Mouse (Mus musculus) embryonic facial prominence, embryonic 12.5 days (tissue): ENCODE measurements around the gene Large2. TPM values are rescaled to one million over a fixed set of nuclear protein-coding genes. Genes with fewer than 3 reads are reported as not detected.

Source experiments
- ATAC-seq: fragments of 200-750 bp; cut with Nextera tagmentation; 2 replicates; pipeline ENCODE4 v1.8.0; 2017; ENCODE audit not compliant: insufficient number of reproducible peaks, insufficient read depth, low FRiP score, low TSS enrichment
- H3K27ac ChIP-seq: fragments of 300-500 bp; sonication (generic); 2 replicates; pipeline ENCODE4 v1.5.1; 2016; ENCODE audit warnings: mild to moderate bottlenecking
- H3K27me3 ChIP-seq: fragments of 300-500 bp; sonication (generic); 2 replicates; pipeline ENCODE4 v1.6.1; 2016; ENCODE audit warnings: mild to moderate bottlenecking, moderate library complexity
- H3K36me3 ChIP-seq: fragments of 300-500 bp; sonication (generic); 2 replicates; pipeline ENCODE4 v1.6.1; 2016; ENCODE audit warnings: mild to moderate bottlenecking
- H3K4me1 ChIP-seq: fragments of 300-500 bp; sonication (generic); 2 replicates; pipeline ENCODE4 v1.6.1; 2016
- H3K4me2 ChIP-seq: fragments of 300-500 bp; sonication (generic); replicated peaks from 2 replicates; pipeline ENCODE4 v1.6.1; 2016; ENCODE audit warnings: mild to moderate bottlenecking, moderate library complexity
- H3K4me3 ChIP-seq: fragments of 300-500 bp; sonication (generic); 2 replicates; pipeline ENCODE4 v1.5.1; 2016; ENCODE audit warnings: mild to moderate bottlenecking
- H3K9ac ChIP-seq: fragments of 300-500 bp; sonication (generic); 2 replicates; pipeline ENCODE4 v1.6.1; 2016; ENCODE audit warnings: mild to moderate bottlenecking, moderate library complexity
- H3K9me3 ChIP-seq: fragments of 300-500 bp; sonication (generic); 2 replicates; pipeline ENCODE4 v1.6.1; 2016; ENCODE audit warnings: mild to moderate bottlenecking, moderate library complexity
- WGBS: fragments of 180-500 bp; shearing (Covaris S2); methylation state at CpG from one replicate; pipeline ENCODE4 v1.1.7; 2016; 5-methylcytosine and 5-hydroxymethylcytosine counted together
- polyA plus RNA-seq: library from polyadenylated mRNA; unstranded; fragments of >200 nt; fragmentation: Nextera tagmentation; extraction: Ambion mirVana; gene quantifications from 2 replicates; pipeline ENCODE4 v1.2.1, GENCODE M21; 2016

The Large2 gene
- polyA plus RNA-seq, 1 experiment from 2014 or later = 10.5 TPM

- peak overlapping the region; percentile 92 for H3K4me2 ChIP-seq
- H3K36me3 ChIP-seq = peaks cover 30% of the 10 kb centered on the region
- no peaks in the 10 kb centered on the region for H3K9me3 ChIP-seq
- WGBS = 5% methylated on average over 10 of the region's 10 CpGs
- peak overlapping the region; percentile 71 for H3K4me3 ChIP-seq
- peak overlapping the region; percentile 70; the same call in 1 of the 2 replicates for H3K9ac ChIP-seq
- H3K4me1 ChIP-seq = peaks cover 53% of the 10 kb centered on the region
- H3K27ac ChIP-seq = peak overlapping the region; percentile 74
- no peaks in the 10 kb centered on the region for H3K27me3 ChIP-seq
- no peak for ATAC-seq
Observed at GRCm38 (mm10) chr2:92389645-92390044, 15.0 kb upstream of the Large2 start.

- Histone ChIP-seq H3K4me1 (peaks cover 53% of the 10 kb centered on the region), H3K27ac (peak overlapping the region; percentile 74), H3K9ac (peak overlapping the region; percentile 70), H3K36me3 (peaks cover 36% of the 10 kb centered on the region), H3K9me3 (no peaks in the 10 kb centered on the region), H3K4me2 (peak overlapping the region; percentile 92), H3K4me3 (peak overlapping the region; percentile 71), H3K27me3 (no peaks in the 10 kb centered on the region)
- WGBS = under 1% methylated on average over 62 of the region's 62 CpGs
- ATAC-seq = peak; percentile 93
Observed at GRCm38 (mm10) chr2:92388891-92389641, 14.4 kb upstream of the Large2 start.

- H3K9ac ChIP-seq = peak overlapping the region; percentile 70
- no peaks in the 10 kb centered on the region for H3K9me3 ChIP-seq
- H3K4me3 ChIP-seq = peak overlapping the region; percentile 71
- H3K27me3 ChIP-seq = no peaks in the 10 kb centered on the region
- 60% methylated on average over 3 of the region's 3 CpGs for WGBS
- H3K36me3 ChIP-seq = peaks cover 44% of the 10 kb centered on the region
- H3K4me2 ChIP-seq = peak overlapping the region; percentile 92
- H3K27ac ChIP-seq = no peak overlapping the region
- no peak for ATAC-seq
- H3K4me1 ChIP-seq = peaks cover 48% of the 10 kb centered on the region
Observed at GRCm38 (mm10) chr2:92388081-92388517, 13.4 kb upstream of the Large2 start.

DNA sequence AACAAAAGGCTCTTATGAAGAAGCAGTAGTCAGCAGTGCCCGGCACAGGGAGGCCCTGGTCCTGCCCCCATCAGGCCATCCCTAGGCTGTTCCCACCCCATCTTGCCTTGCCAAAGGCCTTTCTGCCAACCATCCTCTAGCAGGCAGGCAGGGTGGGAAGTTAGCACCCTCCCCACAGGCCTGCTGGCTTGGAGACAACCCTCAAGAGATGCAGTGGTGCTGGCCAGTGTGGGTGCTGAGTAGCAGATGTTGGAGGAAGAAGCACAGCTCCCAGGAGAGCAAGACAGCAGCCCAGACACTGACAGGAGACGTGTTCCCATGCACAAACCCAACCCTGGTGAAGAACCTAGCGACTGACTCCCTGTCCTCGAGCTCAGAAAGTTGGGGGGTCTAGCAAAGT, 13.0 kb upstream of the Large2 start:
- H3K4me2 ChIP-seq = peak overlapping the region; percentile 92
- peak overlapping the region; percentile 70 for H3K9ac ChIP-seq
- 0 out of 2 replicates have a peak overlapping the region, but pooled peaks have one; percentile 71 for H3K4me3 ChIP-seq
- no peaks in the 10 kb centered on the region for H3K9me3 ChIP-seq
- peaks cover 49% of the 10 kb centered on the region for H3K36me3 ChIP-seq
- H3K27ac ChIP-seq = no peak overlapping the region
- ATAC-seq = no peak
- H3K27me3 ChIP-seq = no peaks in the 10 kb centered on the region
- WGBS = 72% methylated on average over 4 of the region's 4 CpGs
- H3K4me1 ChIP-seq = peaks cover 44% of the 10 kb centered on the region

- Histone ChIP-seq H3K9me3 (no peaks in the 10 kb centered on the region), H3K4me2 (no peak overlapping the region), H3K9ac (no peak overlapping the region), H3K27me3 (no peaks in the 10 kb centered on the region), H3K27ac (no peak overlapping the region), H3K4me1 (peaks cover 37% of the 10 kb centered on the region), H3K4me3 (no peak overlapping the region), H3K36me3 (peaks cover 55% of the 10 kb centered on the region)
- ATAC-seq = no peak
- WGBS = 91% methylated on average over 30 of the region's 30 CpGs
Observed at GRCm38 (mm10) chr2:92386821-92387570, 12.3 kb upstream of the Large2 start.

- Histone ChIP-seq H3K27me3 (no peaks in the 10 kb centered on the region), H3K9ac (no peak overlapping the region), H3K27ac (no peak overlapping the region), H3K4me1 (peaks cover 22% of the 10 kb centered on the region), H3K36me3 (peaks cover 70% of the 10 kb centered on the region), H3K4me3 (no peak overlapping the region), H3K4me2 (no peak overlapping the region), H3K9me3 (no peaks in the 10 kb centered on the region)
- 80% methylated on average over 22 of the region's 22 CpGs for WGBS
- ATAC-seq = no peak
Observed at GRCm38 (mm10) chr2:92385113-92386051, 10.7 kb upstream of the Large2 start.

DNA sequence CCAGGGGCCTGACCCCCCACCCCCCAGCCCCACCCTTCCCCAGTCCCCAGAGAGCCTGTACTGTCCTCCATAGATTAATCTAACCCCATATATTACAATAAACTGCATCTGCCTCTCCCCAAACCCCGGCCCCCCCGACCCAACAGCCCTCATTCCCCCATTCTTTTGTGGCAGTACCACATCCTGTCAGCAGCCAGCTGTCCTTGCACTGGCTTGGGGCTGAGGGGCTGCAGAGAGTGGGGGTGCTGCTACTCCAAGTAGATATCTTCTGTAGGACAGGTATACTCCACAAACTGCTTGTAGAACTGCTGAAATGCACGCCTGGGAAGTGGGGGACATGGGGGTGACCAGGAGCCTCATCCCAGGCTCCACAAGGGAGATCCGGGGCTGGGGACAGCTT, 9.4 kb upstream of the Large2 start:
- no peaks in the 10 kb centered on the region for H3K9me3 ChIP-seq
- 72% methylated on average over 4 of the region's 4 CpGs for WGBS
- no peak overlapping the region for H3K4me3 ChIP-seq
- no peak overlapping the region for H3K9ac ChIP-seq
- H3K4me2 ChIP-seq = no peak overlapping the region
- H3K27ac ChIP-seq = no peak overlapping the region
- ATAC-seq = no peak
- peaks cover 13% of the 10 kb centered on the region for H3K4me1 ChIP-seq
- no peaks in the 10 kb centered on the region for H3K27me3 ChIP-seq
- peaks cover 82% of the 10 kb centered on the region for H3K36me3 ChIP-seq

GRCm38 (mm10) chr2:92382759-92383158, 8.1 kb upstream of the Large2 start:
- WGBS = 81% methylated on average over 4 of the region's 4 CpGs

GRCm38 (mm10) chr2:92381901-92382588, 7.4 kb upstream of the Large2 start, which contains the start of gene 1700029I15Rik:
TSS of gene 1700029I15Rik (plus strand) at chr2:92382538.
- WGBS = 83% methylated on average over 5 of the region's 5 CpGs
- H3K4me1 ChIP-seq = no peaks in the 10 kb centered on the region
- H3K27ac ChIP-seq = no peak within 1 kb of the TSS
- H3K9me3 ChIP-seq = no peaks in the 10 kb centered on the region
- no peak for ATAC-seq
- H3K4me2 ChIP-seq = no peak within 1 kb of the TSS
- no peak within 1 kb of the TSS for H3K9ac ChIP-seq
- H3K4me3 ChIP-seq = no peak within 1 kb of the TSS
- H3K36me3 ChIP-seq = peaks cover 92% of the 10 kb centered on the region
- no peaks in the 10 kb centered on the region for H3K27me3 ChIP-seq

More at GRCm38 (mm10) chr2:92382759-92383158, 8.1 kb upstream of the Large2 start:
- H3K4me3 ChIP-seq = no peak overlapping the region
- H3K9me3 ChIP-seq = no peaks in the 10 kb centered on the region
- no peak for ATAC-seq
- H3K9ac ChIP-seq = no peak overlapping the region
- no peak overlapping the region for H3K4me2 ChIP-seq
- peaks cover 96% of the 10 kb centered on the region for H3K36me3 ChIP-seq
- H3K4me1 ChIP-seq = peaks cover 4% of the 10 kb centered on the region
- no peak overlapping the region for H3K27ac ChIP-seq
- no peaks in the 10 kb centered on the region for H3K27me3 ChIP-seq

DNA sequence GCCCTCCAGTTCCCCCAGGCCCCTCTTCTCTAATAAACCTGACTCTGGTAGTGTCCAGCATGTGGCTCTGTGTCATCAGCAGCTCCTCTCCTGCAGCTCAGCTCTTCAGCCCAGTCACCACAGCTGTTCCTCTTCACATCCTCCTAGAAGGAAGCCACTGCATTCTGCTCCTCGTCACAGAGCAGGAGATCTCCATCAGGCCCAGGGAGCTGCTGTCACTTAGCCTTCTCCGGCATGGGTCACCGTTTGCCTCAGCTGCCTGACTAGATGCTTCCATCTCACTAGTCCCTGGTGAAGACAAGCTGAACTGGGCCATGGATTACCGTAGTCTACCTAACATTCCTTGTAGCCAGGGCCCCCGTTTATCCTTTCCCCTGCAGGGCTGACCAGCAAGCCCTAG, 6.5 kb upstream of the Large2 start:
- no peaks in the 10 kb centered on the region for H3K27me3 ChIP-seq
- no peak overlapping the region for H3K4me2 ChIP-seq
- WGBS = 79% methylated on average over 5 of the region's 5 CpGs
- H3K4me3 ChIP-seq = no peak overlapping the region
- no peak for ATAC-seq
- H3K9ac ChIP-seq = no peak overlapping the region
- no peaks in the 10 kb centered on the region for H3K9me3 ChIP-seq
- H3K4me1 ChIP-seq = peaks cover 4% of the 10 kb centered on the region
- peaks cover 83% of the 10 kb centered on the region for H3K36me3 ChIP-seq
- no peak overlapping the region for H3K27ac ChIP-seq
